Mouse (Mus musculus) megakaryocyte, embryonic 14.5 days (primary cell): Measurements from ENCODE around the gene Nrg3.

Experiments
- FLI1 ChIP-seq: IDR thresholded peaks from 2 replicates; pipeline ENCODE4 v1.6.1; 2012; ENCODE audit warnings: low read length, inconsistent platforms, mixed read lengths
- GATA1 ChIP-seq: IDR thresholded peaks from 3 replicates; pipeline ENCODE4 v1.6.1; 2012; ENCODE audit warnings: mixed read lengths, low read length, inconsistent platforms, borderline replicate concordance

DNA sequence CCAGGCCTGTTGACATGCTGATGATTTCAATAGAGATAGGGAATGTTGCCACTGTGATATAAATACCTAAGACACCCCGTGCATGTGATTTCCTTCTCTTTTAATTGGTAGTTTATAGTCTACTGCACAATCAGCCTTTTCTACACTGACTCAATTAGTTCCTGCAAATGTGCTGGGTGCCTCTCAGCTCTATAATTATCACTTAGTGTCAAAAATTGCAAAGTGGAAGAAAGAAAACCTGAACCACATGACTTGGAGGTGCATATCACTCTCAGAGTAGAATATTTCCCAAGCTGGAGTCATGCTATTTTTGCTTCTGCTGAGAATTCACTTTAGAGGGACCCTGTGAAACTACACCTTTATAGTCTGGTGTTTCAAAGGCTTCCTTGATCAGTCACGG lies 552.1 kb downstream of the Nrg3 start:
- TF ChIP-seq GATA1 (no peak), FLI1 (no peak)
